Mouse (Mus musculus): ENCODE results near the gene Znhit1. TPM values are rescaled to one million over a fixed set of nuclear protein-coding genes. Genes with fewer than 3 reads are reported as not detected.

The Znhit1 gene
- polyA plus RNA-seq, 1 experiment from 2014 or later, result 83.5 TPM

- H3K9me3 ChIP-seq (ENCODE audit: control insufficient read depth, low read length), result no peaks in the 10 kb centered on the region
- no peaks in the 10 kb centered on the region for H3K27me3 ChIP-seq (ENCODE audit: control insufficient read depth, insufficient read depth, low read length)
- H3K4me1 ChIP-seq (ENCODE audit: control insufficient read depth in 2 of 2, insufficient read depth in 2 of 2, low read length in 2 of 2), result 0 out of 4 replicates have a peak, but pooled peaks cover 0 to 4% of the 10 kb centered on the region in 2 experiments
- H3K36me3 ChIP-seq (ENCODE audit: control insufficient read depth, insufficient read depth, low read length), result no peaks in the 10 kb centered on the region
- no peak overlapping the region for H3K4me2 ChIP-seq (ENCODE audit: low read length)
- no peak overlapping the region for H3K27ac ChIP-seq (replicated peaks in 1 of 2; ENCODE audit: control insufficient read depth in 1 of 2, insufficient read depth in 1 of 2, low read depth in 2 of 2, low read length in 2 of 2)
- no peak overlapping the region for H3K4me3 ChIP-seq (ENCODE audit: control insufficient read depth in 1 of 2, insufficient read depth in 1 of 2, low read depth in 1 of 2, low read length in 2 of 2)
- 28% methylated on average over 3 of the region's 3 CpGs for WGBS
- ATAC-seq (ENCODE audit: insufficient number of reproducible peaks, insufficient read depth, low FRiP score, low read depth), result no peak
- no peak overlapping the region for H3K9ac ChIP-seq (ENCODE audit: low read length)
Observed at GRCm38 (mm10) chr5:137009988-137010387, 22.2 kb upstream of the Znhit1 start.

DNA sequence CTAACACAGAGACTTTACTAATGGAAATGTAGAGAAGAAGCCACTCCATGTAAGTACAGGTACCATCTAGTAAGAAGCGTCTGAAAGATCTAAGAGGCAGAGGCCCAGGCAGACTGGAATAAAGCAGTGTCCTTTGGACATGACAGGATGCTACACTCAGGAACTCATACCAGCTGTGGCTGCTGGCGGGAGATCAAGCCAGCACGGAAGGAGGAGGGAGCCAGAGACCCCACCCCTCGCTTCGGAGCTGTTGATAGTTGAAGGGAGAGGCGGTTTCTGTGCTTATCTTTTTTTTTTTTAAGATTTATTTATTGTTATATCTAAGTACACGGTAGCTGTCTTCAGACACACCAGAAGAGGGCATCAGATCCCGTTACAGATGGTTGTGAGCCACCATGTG is 19.5 kb upstream of the Znhit1 start:
- Histone ChIP-seq H3K4me2 (ENCODE audit: low read length) (no peak overlapping the region), H3K27ac (replicated peaks in 1 of 2; ENCODE audit: control insufficient read depth in 1 of 2, insufficient read depth in 1 of 2, low read depth in 2 of 2, low read length in 2 of 2) (no peak overlapping the region), H3K9ac (ENCODE audit: low read length) (no peak overlapping the region), H3K36me3 (ENCODE audit: control insufficient read depth, insufficient read depth, low read length) (no peaks in the 10 kb centered on the region), H3K4me3 (ENCODE audit: control insufficient read depth in 1 of 2, insufficient read depth in 1 of 2, low read depth in 1 of 2, low read length in 2 of 2) (no peak overlapping the region), H3K4me1 (ENCODE audit: control insufficient read depth in 2 of 2, insufficient read depth in 2 of 2, low read length in 2 of 2) (0 out of 4 replicates have a peak, but pooled peaks cover 0 to 4% of the 10 kb centered on the region in 2 experiments), H3K9me3 (ENCODE audit: control insufficient read depth, low read length) (no peaks in the 10 kb centered on the region), H3K27me3 (ENCODE audit: control insufficient read depth, insufficient read depth, low read length) (no peaks in the 10 kb centered on the region)
- WGBS, result 39% methylated on average over 8 of the region's 8 CpGs
- no peak for ATAC-seq (ENCODE audit: insufficient number of reproducible peaks, insufficient read depth, low FRiP score, low read depth)

- WGBS, result 83% methylated on average over 2 of the region's 2 CpGs
- Histone ChIP-seq H3K36me3 (ENCODE audit: control insufficient read depth, insufficient read depth, low read length) (peaks cover 8% of the 10 kb centered on the region), H3K27ac (replicated peaks in 1 of 2; ENCODE audit: control insufficient read depth in 1 of 2, insufficient read depth in 1 of 2, low read depth in 2 of 2, low read length in 2 of 2) (no peak overlapping the region), H3K27me3 (ENCODE audit: control insufficient read depth, insufficient read depth, low read length) (no peaks in the 10 kb centered on the region), H3K4me2 (ENCODE audit: low read length) (no peak overlapping the region), H3K4me3 (ENCODE audit: control insufficient read depth in 1 of 2, insufficient read depth in 1 of 2, low read depth in 1 of 2, low read length in 2 of 2) (no peak overlapping the region), H3K9ac (ENCODE audit: low read length) (no peak overlapping the region), H3K9me3 (ENCODE audit: control insufficient read depth, low read length) (no peaks in the 10 kb centered on the region), H3K4me1 (ENCODE audit: control insufficient read depth in 2 of 2, insufficient read depth in 2 of 2, low read length in 2 of 2) (no peaks in the 10 kb centered on the region; a peak in 1 of 4 replicates)
- no peak for ATAC-seq (ENCODE audit: insufficient number of reproducible peaks, insufficient read depth, low FRiP score, low read depth)
Observed at GRCm38 (mm10) chr5:137000612-137001011, 12.8 kb upstream of the Znhit1 start.

GRCm38 (mm10) chr5:136999449-136999848 is 11.6 kb upstream of the Znhit1 start:
- Histone ChIP-seq H3K36me3 (ENCODE audit: control insufficient read depth, insufficient read depth, low read length) (peaks cover 19% of the 10 kb centered on the region), H3K27me3 (ENCODE audit: control insufficient read depth, insufficient read depth, low read length) (no peaks in the 10 kb centered on the region), H3K9ac (ENCODE audit: low read length) (no peak overlapping the region), H3K4me1 (ENCODE audit: control insufficient read depth in 2 of 2, insufficient read depth in 2 of 2, low read length in 2 of 2) (no peaks in the 10 kb centered on the region; a peak in 1 of 4 replicates), H3K27ac (replicated peaks in 1 of 2; ENCODE audit: control insufficient read depth in 1 of 2, insufficient read depth in 1 of 2, low read depth in 2 of 2, low read length in 2 of 2) (no peak overlapping the region), H3K4me3 (ENCODE audit: control insufficient read depth in 1 of 2, insufficient read depth in 1 of 2, low read depth in 1 of 2, low read length in 2 of 2) (no peak overlapping the region), H3K4me2 (ENCODE audit: low read length) (no peak overlapping the region), H3K9me3 (ENCODE audit: control insufficient read depth, low read length) (no peaks in the 10 kb centered on the region)
- ATAC-seq (ENCODE audit: insufficient number of reproducible peaks, insufficient read depth, low FRiP score, low read depth), result no peak
- 68% methylated on average over 4 of the region's 5 CpGs for WGBS

DNA sequence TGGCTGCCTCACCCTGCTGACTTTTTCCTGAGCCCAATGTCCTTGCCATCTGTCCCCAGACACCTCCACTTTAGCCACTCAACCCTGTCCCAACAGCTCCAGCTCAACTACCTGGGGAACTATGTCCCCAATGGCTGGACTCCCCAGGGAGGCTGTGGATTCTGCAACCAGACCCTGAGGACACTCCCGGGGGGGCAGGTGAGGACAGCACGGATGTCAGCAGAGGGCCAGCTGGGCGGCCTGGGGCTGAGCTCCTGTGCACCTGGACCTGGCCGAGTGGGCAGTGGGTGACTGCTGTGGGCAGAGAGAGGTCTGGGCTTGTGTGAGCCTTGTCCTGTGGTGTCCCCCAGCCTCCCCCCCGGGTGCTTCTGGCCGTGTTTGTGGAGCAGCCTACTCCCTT is 2.0 kb upstream of the Znhit1 start:
- Histone ChIP-seq H3K9me3 (ENCODE audit: control insufficient read depth, low read length) (no peaks in the 10 kb centered on the region), H3K4me3 (ENCODE audit: control insufficient read depth in 1 of 2, insufficient read depth in 1 of 2, low read depth in 1 of 2, low read length in 2 of 2) (no peak overlapping the region), H3K27me3 (ENCODE audit: control insufficient read depth, insufficient read depth, low read length) (no peaks in the 10 kb centered on the region), H3K4me2 (ENCODE audit: low read length) (no peak overlapping the region), H3K27ac (replicated peaks in 1 of 2; ENCODE audit: control insufficient read depth in 1 of 2, insufficient read depth in 1 of 2, low read depth in 2 of 2, low read length in 2 of 2) (no peak overlapping the region), H3K36me3 (ENCODE audit: control insufficient read depth, insufficient read depth, low read length) (peaks cover 63% of the 10 kb centered on the region), H3K4me1 (ENCODE audit: control insufficient read depth in 2 of 2, insufficient read depth in 2 of 2, low read length in 2 of 2) (peaks cover 7 to 9% of the 10 kb centered on the region in 2 experiments; a peak in 3 of 4 replicates), H3K9ac (ENCODE audit: low read length) (no peak overlapping the region)
- ATAC-seq (ENCODE audit: insufficient number of reproducible peaks, insufficient read depth, low FRiP score, low read depth), result no peak
- 94% methylated on average over 6 of the region's 6 CpGs for WGBS

GRCm38 (mm10) chr5:136988420-136988819 is 599 bp upstream of the Znhit1 start:
- H3K4me1 ChIP-seq (ENCODE audit: control insufficient read depth in 2 of 2, insufficient read depth in 2 of 2, low read length in 2 of 2), result peaks cover 7 to 9% of the 10 kb centered on the region in 2 experiments; a peak in 3 of 4 replicates

DNA sequence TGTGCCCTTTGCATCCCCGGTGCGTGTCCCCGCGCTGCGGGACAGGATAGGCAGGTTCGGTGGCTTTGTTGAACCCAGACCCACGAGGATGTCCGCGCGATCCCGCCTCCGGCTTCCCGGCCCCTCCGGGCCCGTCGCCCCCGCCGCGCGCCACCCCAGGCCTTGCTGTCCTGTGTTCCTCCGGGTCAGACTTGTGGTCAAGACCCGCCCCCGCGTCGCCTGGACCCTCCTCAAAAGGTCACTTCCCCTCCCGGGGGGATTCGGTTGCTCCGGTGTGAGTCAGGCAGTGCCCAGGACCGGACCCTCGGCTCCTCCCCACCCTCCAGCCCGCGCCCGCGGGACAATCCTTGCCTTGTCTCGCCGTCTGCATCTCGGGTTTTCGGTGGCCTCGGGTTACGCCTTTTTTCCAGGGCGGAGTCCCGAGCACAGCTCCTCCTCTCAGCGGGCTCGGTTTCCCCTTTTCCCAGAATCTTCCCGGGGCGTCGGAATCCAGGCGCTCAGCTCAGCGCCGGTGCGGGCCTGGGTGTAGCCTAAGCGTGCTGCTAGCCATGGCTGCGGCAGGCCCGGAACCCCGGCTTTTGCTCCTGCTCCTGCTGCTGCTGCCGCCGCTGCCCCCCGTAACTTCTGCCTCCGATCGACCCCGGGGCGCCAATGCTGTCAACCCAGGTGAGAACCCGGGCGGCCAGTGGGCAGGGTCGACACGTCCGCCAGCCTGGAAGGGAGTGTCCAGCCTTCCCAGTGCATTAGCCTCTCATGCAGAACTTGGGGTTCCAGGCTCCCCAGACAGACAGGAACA is 485 bp downstream of the Znhit1 start:
- Histone ChIP-seq H3K27ac (replicated peaks in 1 of 2; ENCODE audit: control insufficient read depth in 1 of 2, insufficient read depth in 1 of 2, low read depth in 2 of 2, low read length in 2 of 2) (peak overlapping the region; percentile 87 to 94), H3K4me3 (ENCODE audit: control insufficient read depth in 1 of 2, insufficient read depth in 1 of 2, low read depth in 1 of 2, low read length in 2 of 2) (peak overlapping the region; percentile 79 to 83), H3K9ac (ENCODE audit: low read length) (peak overlapping the region; percentile 92), H3K36me3 (ENCODE audit: control insufficient read depth, insufficient read depth, low read length) (peaks cover 55% of the 10 kb centered on the region), H3K27me3 (ENCODE audit: control insufficient read depth, insufficient read depth, low read length) (no peaks in the 10 kb centered on the region), H3K4me1 (ENCODE audit: control insufficient read depth in 2 of 2, insufficient read depth in 2 of 2, low read length in 2 of 2) (peaks cover 7 to 9% of the 10 kb centered on the region in 2 experiments; a peak in 3 of 4 replicates), H3K9me3 (ENCODE audit: control insufficient read depth, low read length) (no peaks in the 10 kb centered on the region), H3K4me2 (ENCODE audit: low read length) (peak overlapping the region; percentile 94)
- ATAC-seq (ENCODE audit: insufficient number of reproducible peaks, insufficient read depth, low FRiP score, low read depth), result peak; percentile 66
- under 1% methylated on average over 64 of the region's 67 CpGs for WGBS

More at GRCm38 (mm10) chr5:136988420-136988819, 599 bp upstream of the Znhit1 start:
- Histone ChIP-seq H3K27ac (replicated peaks in 1 of 2; ENCODE audit: control insufficient read depth in 1 of 2, insufficient read depth in 1 of 2, low read depth in 2 of 2, low read length in 2 of 2) (no peak overlapping the region), H3K4me3 (ENCODE audit: control insufficient read depth in 1 of 2, insufficient read depth in 1 of 2, low read depth in 1 of 2, low read length in 2 of 2) (peak overlapping the region; percentile 79 to 83), H3K9ac (ENCODE audit: low read length) (peak overlapping the region; percentile 92), H3K36me3 (ENCODE audit: control insufficient read depth, insufficient read depth, low read length) (peaks cover 62% of the 10 kb centered on the region), H3K9me3 (ENCODE audit: control insufficient read depth, low read length) (no peaks in the 10 kb centered on the region), H3K27me3 (ENCODE audit: control insufficient read depth, insufficient read depth, low read length) (no peaks in the 10 kb centered on the region), H3K4me2 (ENCODE audit: low read length) (peak overlapping the region; percentile 94)
- no peak for ATAC-seq (ENCODE audit: insufficient number of reproducible peaks, insufficient read depth, low FRiP score, low read depth)
- 46% methylated on average over 7 of the region's 7 CpGs for WGBS
